Mouse (Mus musculus): ENCODE measurements around the gene Dnah12. TPM values are rescaled to one million over a fixed set of nuclear protein-coding genes. Genes with fewer than 3 reads are reported as not detected.

The Dnah12 gene
- 0.09 and 0.10 TPM in 2 replicates for polyA plus RNA-seq (2015; fragmentation: Nextera tagmentation; extraction: Ambion mirVana)

DNA sequence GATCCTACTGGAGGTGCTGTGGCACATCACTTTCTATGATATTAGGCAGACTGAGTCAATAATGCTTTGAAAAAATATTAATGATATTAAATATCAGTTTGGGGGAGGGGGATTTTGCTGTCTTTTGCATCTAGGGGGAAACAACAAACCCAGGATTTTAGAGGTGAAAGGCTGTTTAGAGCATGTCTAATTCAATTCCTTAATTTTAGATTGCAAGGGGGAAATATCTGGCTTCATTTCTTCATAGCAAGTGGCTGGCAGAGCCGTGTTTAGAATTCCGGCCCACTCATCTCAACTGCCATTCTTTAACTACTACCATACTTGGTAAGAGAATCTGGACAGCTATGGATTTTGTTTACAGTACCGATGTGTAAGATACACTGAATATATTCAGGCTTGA lies at the start of gene Dnah12:
Dnah12 (plus strand) TSS at position 301 of the 400 bp plus-strand sequence.
- H3K9me3 ChIP-seq = no peaks in the 10 kb centered on the region
- no peak within 1 kb of the TSS for H3K4me2 ChIP-seq (replicated peaks)
- ATAC-seq (replicated peaks) = no peak
- H3K9ac ChIP-seq (replicated peaks) = no peak within 1 kb of the TSS
- H3K27me3 ChIP-seq = no peaks in the 10 kb centered on the region
- H3K36me3 ChIP-seq = no peaks in the 10 kb centered on the region
- WGBS = 90% methylated on average over 3 of the region's 3 CpGs
- H3K4me3 ChIP-seq = no peak within 1 kb of the TSS
- no peak within 1 kb of the TSS for H3K27ac ChIP-seq (replicated peaks)
- H3K4me1 ChIP-seq = no peaks in the 10 kb centered on the region

DNA sequence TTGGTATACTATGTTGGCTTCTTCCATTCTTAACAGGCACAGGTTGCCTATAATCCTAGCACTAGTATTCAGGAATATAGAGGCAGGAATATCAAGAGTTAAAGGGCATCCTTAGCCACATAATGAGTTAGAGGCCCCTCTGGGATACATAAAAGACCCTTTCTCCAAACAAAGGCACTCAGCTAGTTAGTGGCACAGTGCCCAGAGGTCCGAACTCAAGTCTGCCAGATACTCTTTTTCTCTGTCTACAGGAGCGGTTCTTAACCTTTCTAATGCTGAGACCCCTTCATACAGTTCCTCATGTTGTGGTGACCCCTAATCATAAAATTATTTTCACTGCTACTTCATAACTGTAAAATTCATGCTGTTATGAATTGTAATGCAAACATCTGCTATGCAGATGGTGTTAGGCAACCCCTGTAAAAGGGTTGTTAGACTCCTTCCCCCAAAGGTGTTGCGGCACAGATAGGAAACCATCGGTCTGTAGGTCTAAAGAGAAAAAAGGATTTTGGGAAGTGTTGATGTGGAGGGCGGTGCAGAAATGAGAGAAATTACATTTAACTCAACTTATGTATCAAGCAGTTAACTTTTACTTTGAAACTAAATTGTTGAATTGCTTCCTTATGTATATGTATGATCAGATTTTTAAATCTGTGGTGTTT lies 47.0 kb upstream of the Dnah12 start:
- H3K4me1 ChIP-seq = peaks cover 17% of the 10 kb centered on the region
- no peak overlapping the region for H3K9ac ChIP-seq (replicated peaks)
- peak; percentile 64; the same call in 1 of the 2 replicates for ATAC-seq (replicated peaks)
- WGBS = 14% methylated on average over 5 of the region's 5 CpGs
- H3K4me3 ChIP-seq = no peak overlapping the region
- no peaks in the 10 kb centered on the region for H3K9me3 ChIP-seq
- H3K36me3 ChIP-seq = peaks cover 21% of the 10 kb centered on the region
- peak overlapping the region; percentile 61 for H3K27ac ChIP-seq (replicated peaks)
- no peaks in the 10 kb centered on the region for H3K27me3 ChIP-seq
- peak overlapping the region; percentile 7; the same call in 1 of the 2 replicates for H3K4me2 ChIP-seq (replicated peaks)

DNA sequence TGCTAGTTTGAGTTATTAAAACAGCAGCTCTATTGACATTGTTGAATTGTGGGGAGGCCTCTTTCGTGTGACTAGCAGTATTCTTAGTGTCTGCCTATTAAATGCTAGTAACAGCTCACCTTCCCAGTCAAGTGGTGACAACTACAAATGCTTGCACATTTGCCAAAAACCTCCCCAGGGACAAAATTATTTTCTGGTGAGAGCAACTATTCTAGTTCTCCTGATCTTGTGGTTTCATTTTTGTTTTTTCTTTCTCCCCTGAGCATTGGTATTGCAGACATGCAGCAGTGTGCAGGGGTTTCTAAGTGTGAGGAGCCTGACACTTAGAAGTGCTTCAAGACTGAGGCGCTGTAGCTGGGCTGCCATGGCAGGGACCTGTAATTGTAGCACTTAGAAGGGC lies 45.3 kb upstream of the Dnah12 start:
- ATAC-seq (replicated peaks) = no peak
- Histone ChIP-seq H3K9me3 (no peaks in the 10 kb centered on the region), H3K27ac (replicated peaks) (no peak overlapping the region), H3K4me1 (peaks cover 17% of the 10 kb centered on the region), H3K4me3 (no peak overlapping the region), H3K9ac (replicated peaks) (no peak overlapping the region), H3K27me3 (no peaks in the 10 kb centered on the region), H3K4me2 (replicated peaks) (no peak overlapping the region), H3K36me3 (peaks cover 22% of the 10 kb centered on the region)
- 79% methylated on average over 2 of the region's 2 CpGs for WGBS

DNA sequence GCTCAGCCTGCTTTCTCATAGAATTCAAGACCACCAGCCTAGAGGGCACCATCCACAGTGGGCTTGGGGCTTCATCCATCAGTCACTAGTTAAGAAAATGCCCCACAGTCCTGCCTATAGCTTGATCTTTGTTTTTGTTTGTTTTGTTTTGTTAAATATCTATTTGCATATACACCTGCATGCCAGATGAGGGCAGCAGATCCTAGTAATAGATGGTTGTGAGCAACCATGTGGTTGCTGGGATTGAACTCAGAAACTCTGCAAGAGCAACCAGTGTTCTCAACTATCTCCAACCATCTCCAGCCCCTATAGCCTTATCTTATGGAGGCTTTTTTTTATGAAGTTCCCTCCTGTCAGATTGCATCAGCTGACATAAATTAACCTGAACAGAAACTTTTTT lies 41.2 kb upstream of the Dnah12 start:
- no peak overlapping the region for H3K4me2 ChIP-seq (replicated peaks)
- H3K9me3 ChIP-seq = no peaks in the 10 kb centered on the region
- H3K36me3 ChIP-seq = peaks cover 54% of the 10 kb centered on the region
- no peaks in the 10 kb centered on the region for H3K27me3 ChIP-seq
- no peak overlapping the region for H3K4me3 ChIP-seq
- no peak for ATAC-seq (replicated peaks)
- no peak overlapping the region for H3K9ac ChIP-seq (replicated peaks)
- H3K27ac ChIP-seq (replicated peaks) = no peak overlapping the region
- no peaks in the 10 kb centered on the region for H3K4me1 ChIP-seq

DNA sequence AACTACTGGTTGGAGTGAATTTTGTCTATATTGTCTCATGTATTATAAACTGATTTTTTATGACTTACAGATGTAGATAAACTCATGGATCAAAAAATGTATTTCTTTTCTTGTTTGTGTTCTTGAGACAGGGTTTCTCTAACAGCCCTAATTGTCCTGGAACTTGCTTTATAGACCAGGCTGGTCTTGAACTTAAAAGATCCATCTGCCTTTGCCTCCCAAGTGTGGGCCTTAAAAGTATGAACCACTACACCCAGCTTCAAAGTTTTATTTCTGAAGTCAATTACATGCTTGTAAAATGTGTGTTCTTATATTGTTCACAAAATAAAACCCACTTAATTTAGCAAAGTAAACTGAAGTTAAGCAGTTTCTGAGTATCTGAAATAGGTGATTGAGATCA lies 34.9 kb upstream of the Dnah12 start:
- Histone ChIP-seq H3K9ac (replicated peaks) (no peak overlapping the region), H3K9me3 (no peaks in the 10 kb centered on the region), H3K4me3 (no peak overlapping the region), H3K27me3 (no peaks in the 10 kb centered on the region), H3K4me1 (no peaks in the 10 kb centered on the region), H3K27ac (replicated peaks) (no peak overlapping the region), H3K36me3 (peaks cover 58% of the 10 kb centered on the region), H3K4me2 (replicated peaks) (no peak overlapping the region)
- ATAC-seq (replicated peaks) = no peak

DNA sequence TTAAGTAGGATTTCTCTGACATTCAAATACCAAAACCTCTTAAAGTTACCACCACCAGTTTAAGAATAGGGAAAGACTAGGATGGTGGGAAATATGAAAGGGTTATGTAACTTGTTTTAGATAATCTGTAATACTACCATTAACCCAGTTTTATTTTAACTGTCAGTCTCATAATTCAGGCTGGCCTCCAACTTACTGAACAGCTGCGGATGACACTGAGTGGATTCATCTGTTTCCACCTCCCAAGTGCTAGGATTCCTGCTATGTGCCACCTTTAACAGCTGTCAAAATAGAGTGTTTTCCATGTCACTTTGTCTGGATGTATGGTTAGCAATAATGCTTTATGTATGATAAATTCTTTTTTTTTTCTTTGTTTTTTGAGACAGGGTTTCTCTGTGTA lies 32.8 kb upstream of the Dnah12 start:
- no peak for ATAC-seq (replicated peaks)
- Histone ChIP-seq H3K27me3 (no peaks in the 10 kb centered on the region), H3K9me3 (no peaks in the 10 kb centered on the region), H3K4me1 (no peaks in the 10 kb centered on the region), H3K4me3 (no peak overlapping the region), H3K4me2 (replicated peaks) (no peak overlapping the region), H3K27ac (replicated peaks) (no peak overlapping the region), H3K9ac (replicated peaks) (no peak overlapping the region), H3K36me3 (peaks cover 54% of the 10 kb centered on the region)
- 95% methylated on average over 1 of the region's 1 CpGs for WGBS

GRCm38 (mm10) chr14:26662016-26662415 lies 31.1 kb upstream of the Dnah12 start:
- Histone ChIP-seq H3K27ac (replicated peaks) (no peak overlapping the region), H3K4me1 (peaks cover 10% of the 10 kb centered on the region), H3K9ac (replicated peaks) (no peak overlapping the region), H3K4me3 (no peak overlapping the region), H3K27me3 (no peaks in the 10 kb centered on the region), H3K9me3 (no peaks in the 10 kb centered on the region), H3K36me3 (peaks cover 48% of the 10 kb centered on the region), H3K4me2 (replicated peaks) (no peak overlapping the region)
- 91% methylated on average over 3 of the region's 3 CpGs for WGBS
- no peak for ATAC-seq (replicated peaks)

DNA sequence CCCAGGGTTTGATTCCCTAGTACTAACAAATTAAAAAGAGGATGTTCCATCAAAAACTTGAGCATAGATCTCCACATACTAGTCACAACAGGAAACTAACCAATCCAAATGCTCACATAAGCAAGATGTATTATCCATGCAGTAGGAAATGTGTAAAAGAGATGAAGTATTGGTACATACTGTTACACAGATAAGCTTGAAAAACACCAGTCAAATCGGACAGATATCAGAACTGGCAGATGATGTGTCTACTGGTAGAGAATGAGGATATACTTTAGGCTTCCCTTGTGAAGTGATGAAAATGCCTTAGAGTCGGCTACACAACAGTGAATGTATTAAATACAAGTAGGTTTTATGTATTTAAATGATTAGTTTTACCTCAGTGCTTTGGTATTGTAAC lies 30.6 kb upstream of the Dnah12 start:
- H3K27me3 ChIP-seq = no peaks in the 10 kb centered on the region
- no peak overlapping the region for H3K4me3 ChIP-seq
- H3K9ac ChIP-seq (replicated peaks) = no peak overlapping the region
- no peak overlapping the region for H3K27ac ChIP-seq (replicated peaks)
- no peak for ATAC-seq (replicated peaks)
- peaks cover 13% of the 10 kb centered on the region for H3K4me1 ChIP-seq
- WGBS = 94% methylated on average over 2 of the region's 2 CpGs
- no peaks in the 10 kb centered on the region for H3K9me3 ChIP-seq
- H3K4me2 ChIP-seq (replicated peaks) = no peak overlapping the region
- peaks cover 47% of the 10 kb centered on the region for H3K36me3 ChIP-seq

DNA sequence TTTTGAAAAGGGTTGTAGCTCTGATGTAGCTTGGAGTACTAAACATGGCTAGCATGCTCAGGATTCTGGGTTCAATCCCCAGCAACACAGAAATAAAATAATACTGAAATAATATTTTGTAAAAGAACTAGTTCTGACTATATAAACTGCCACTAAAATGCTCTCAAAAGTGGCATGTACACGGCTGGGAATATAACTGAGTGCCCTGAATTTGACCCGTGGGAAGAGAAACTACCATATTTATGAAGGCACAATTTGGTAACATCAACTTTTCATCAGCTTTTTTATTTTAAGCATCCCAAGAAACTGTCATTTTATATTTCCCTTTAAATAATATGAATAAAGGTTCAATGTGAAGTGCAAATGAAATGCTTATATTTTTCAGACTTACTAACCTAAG lies 29.2 kb upstream of the Dnah12 start:
- H3K4me2 ChIP-seq (replicated peaks) = no peak overlapping the region
- H3K9me3 ChIP-seq = no peaks in the 10 kb centered on the region
- H3K4me3 ChIP-seq = no peak overlapping the region
- ATAC-seq (replicated peaks) = no peak
- H3K27me3 ChIP-seq = no peaks in the 10 kb centered on the region
- peaks cover 38% of the 10 kb centered on the region for H3K36me3 ChIP-seq
- WGBS = 92% methylated on average over 2 of the region's 2 CpGs
- H3K9ac ChIP-seq (replicated peaks) = no peak overlapping the region
- H3K4me1 ChIP-seq = peaks cover 25% of the 10 kb centered on the region
- H3K27ac ChIP-seq (replicated peaks) = no peak overlapping the region

- peak overlapping the region; percentile 93 for H3K9ac ChIP-seq (replicated peaks)
- no peak overlapping the region for H3K27ac ChIP-seq (replicated peaks)
- peak overlapping the region; percentile 99 for H3K4me2 ChIP-seq (replicated peaks)
- no peaks in the 10 kb centered on the region for H3K9me3 ChIP-seq
- no peaks in the 10 kb centered on the region for H3K27me3 ChIP-seq
- peak overlapping the region; percentile 99 for H3K4me3 ChIP-seq
- H3K4me1 ChIP-seq = peaks cover 32% of the 10 kb centered on the region
- peaks cover 22% of the 10 kb centered on the region for H3K36me3 ChIP-seq
- no peak for ATAC-seq (replicated peaks)
- 25% methylated on average over 6 of the region's 6 CpGs for WGBS
These were observed 25.1 kb upstream of the Dnah12 start for GRCm38 (mm10) chr14:26667991-26668370.

DNA sequence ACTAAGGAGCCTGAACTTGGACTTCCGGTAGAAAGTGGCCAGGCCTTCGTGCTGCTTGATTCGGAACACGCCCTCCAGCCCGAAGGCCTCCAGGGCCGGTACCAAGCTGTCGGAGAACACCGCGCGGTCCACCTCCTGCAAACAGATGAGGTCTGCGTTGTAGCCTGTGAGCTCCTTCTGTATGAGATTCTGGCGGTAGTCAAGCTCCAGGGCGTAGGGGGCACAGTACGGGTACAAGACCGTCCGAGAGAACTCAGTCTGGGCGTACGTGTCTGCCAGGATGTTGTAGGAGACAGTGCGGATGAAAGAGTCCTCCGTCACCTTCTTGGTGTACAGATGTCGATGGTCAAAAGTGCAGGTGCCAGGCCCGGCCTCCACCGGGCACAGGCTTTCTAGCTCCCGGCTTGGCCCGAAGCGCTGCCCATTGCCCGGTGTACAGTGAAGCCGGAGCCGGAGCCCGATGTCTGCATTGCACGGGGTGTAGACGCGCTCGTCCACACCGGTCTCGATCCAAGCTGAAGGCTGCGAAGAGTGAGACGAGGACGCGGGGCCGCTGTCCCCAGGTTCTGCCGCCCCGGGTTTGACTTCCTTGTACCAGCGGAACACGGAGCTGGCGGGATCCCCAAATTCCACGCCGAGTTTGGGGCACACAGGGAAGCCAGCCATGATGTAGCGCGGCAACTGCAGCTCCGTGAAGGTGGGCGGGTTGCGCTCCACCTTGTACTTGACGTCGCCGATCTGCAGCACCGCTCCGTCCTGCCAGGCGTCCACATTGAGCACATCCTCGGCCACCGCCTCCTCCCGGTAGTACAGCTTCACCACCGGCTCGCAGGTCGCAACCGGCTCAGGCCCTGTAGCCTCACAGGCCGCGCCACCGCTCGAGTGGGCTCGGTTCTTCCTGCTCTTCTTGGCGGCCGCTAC lies 24.4 kb upstream of the Dnah12 start:
- H3K9me3 ChIP-seq = no peaks in the 10 kb centered on the region
- peak overlapping the region; percentile 99 for H3K4me3 ChIP-seq
- peak; percentile 57 for ATAC-seq (replicated peaks)
- peak overlapping the region; percentile 93 for H3K9ac ChIP-seq (replicated peaks)
- peak overlapping the region; percentile 94 for H3K27ac ChIP-seq (replicated peaks)
- peaks cover 19% of the 10 kb centered on the region for H3K36me3 ChIP-seq
- WGBS = 1% methylated on average over 73 of the region's 73 CpGs
- no peaks in the 10 kb centered on the region for H3K27me3 ChIP-seq
- H3K4me1 ChIP-seq = peaks cover 32% of the 10 kb centered on the region
- peak overlapping the region; percentile 99 for H3K4me2 ChIP-seq (replicated peaks)

- H3K4me3 ChIP-seq = peak within 1 kb of the TSS; percentile 99
- no peaks in the 10 kb centered on the region for H3K27me3 ChIP-seq
- H3K4me1 ChIP-seq = peaks cover 32% of the 10 kb centered on the region
- H3K9ac ChIP-seq (replicated peaks) = peak within 1 kb of the TSS; percentile 93
- H3K4me2 ChIP-seq (replicated peaks) = peak within 1 kb of the TSS; percentile 99
- no peaks in the 10 kb centered on the region for H3K9me3 ChIP-seq
- peaks cover 14% of the 10 kb centered on the region for H3K36me3 ChIP-seq
- ATAC-seq (replicated peaks) = peak; percentile 95
- WGBS = under 1% methylated on average over 70 of the region's 70 CpGs
- H3K27ac ChIP-seq (replicated peaks) = peak within 1 kb of the TSS; percentile 94
These were observed 23.6 kb upstream of the Dnah12 start, which contains the start of gene Pde12 for GRCm38 (mm10) chr14:26669292-26670073. Gene Pde12 (minus strand): TSS chr14:26669883.

All from forebrain, embryonic 15.5 days (tissue).